ENCODE assay signal across 8 mouse cellular contexts in genomic region chr5:145231367-145231871, GRCm38 (mm10). TPM values are rescaled to one million over a fixed set of nuclear protein-coding genes. Genes with fewer than 3 reads are reported as not detected.
DNase-seq lines count a peak whose midpoint lies in the region; ATAC-seq lines count a peak whose summit lies in the region.

Zfp655 (plus strand) TSS chr5:145231715.

- DNase-seq in Muller cell, postnatal 12 days (ENCODE audit: inconsistent ontology term) = peak; percentile 99
- peak; percentile 98 for DNase-seq in cerebellum, adult 9-11 months
- peak; percentile 97 to 98 for DNase-seq in frontal cortex, postnatal 10 days (ENCODE audit: low spot score in 2 of 2)
- DNase-seq in layer of hippocampus, postnatal 14 days (ENCODE audit: low spot score in 2 of 2) = peak; percentile 97 to 98
- DNase-seq in lung, postnatal 14 days = peak; percentile 97
- peak; percentile 92 for DNase-seq in retina, adult 2 months (ENCODE audit: low read depth, low spot score)
- DNase-seq in thymus, postnatal 36 days = peak; percentile 95 to 97

- H3K27ac ChIP-seq in hindbrain, embryonic 12.5 days = peak within 1 kb of the TSS; percentile 93

- peak within 1 kb of the TSS; percentile 77 for H3K4me2 ChIP-seq in hindbrain, embryonic 12.5 days (replicated peaks)

- no peaks in the 10 kb centered on the region for H3K9me3 ChIP-seq in hindbrain, embryonic 12.5 days (replicated peaks)

- WGBS in hindbrain, embryonic 12.5 days = under 1% methylated on average over 42 of the region's 42 CpGs

- peak within 1 kb of the TSS; percentile 99 for H3K9ac ChIP-seq in hindbrain, embryonic 12.5 days

- peak within 1 kb of the TSS; percentile 95 for H3K4me3 ChIP-seq in hindbrain, embryonic 12.5 days

- H3K4me1 ChIP-seq in hindbrain, embryonic 12.5 days = peaks cover 18% of the 10 kb centered on the region

- peaks cover 32% of the 10 kb centered on the region for H3K36me3 ChIP-seq in hindbrain, embryonic 12.5 days

- peaks cover 3% of the 10 kb centered on the region; the same call in 1 of the 2 replicates for H3K27me3 ChIP-seq in hindbrain, embryonic 12.5 days

- peak; percentile 98 for ATAC-seq in hindbrain, embryonic 12.5 days (ENCODE audit: low FRiP score)

RNA-seq across cellular contexts. Expression of gene Zfp655, which starts in this region (rescaled TPM):
- polyA plus RNA-seq in hindbrain, embryonic 12.5 days (2016; fragmentation: Nextera tagmentation; extraction: Ambion mirVana) = 43.6 and 45.9 TPM in 2 replicates
- total RNA-seq in layer of hippocampus, postnatal 14 days (2021) = 10 to 100 TPM; 25.0 to 25.2 TPM

Comparison
In these comparisons a context has a peak if more than half of its experiments do, and no peak if none do; other contexts are left out.
1. Peak in every context shown above with its lines: DNase-seq, ATAC-seq, H3K4me3 ChIP-seq and H3K27ac ChIP-seq.